Mouse (Mus musculus) bone marrow, adult 2 months (tissue): ENCODE data around the gene Emcn. TPM values are rescaled to one million over a fixed set of nuclear protein-coding genes. Genes with fewer than 3 reads are reported as not detected.

Experiments
- H3K27ac ChIP-seq: fragments of 200-500 bp; 2 replicates; pipeline ENCODE4 v1.5.1; 2012; ENCODE audit warnings: low read depth, mild to moderate bottlenecking, control low read depth, inconsistent platforms, low read length; ENCODE audit not compliant: control insufficient read depth, poor library complexity, insufficient read depth
- H3K4me1 ChIP-seq: fragments of 200-500 bp; 2 replicates; pipeline ENCODE4 v1.6.1; 2011; ENCODE audit warnings: low read length; ENCODE audit not compliant: control insufficient read depth, insufficient read depth
- H3K4me3 ChIP-seq: fragments of 200-500 bp; replicated peaks from 2 replicates; pipeline ENCODE3; 2011; ENCODE audit warnings: mild to moderate bottlenecking, low read depth, low read length, control low read depth; ENCODE audit not compliant: control insufficient read depth
- CTCF ChIP-seq: fragments of 200-500 bp; IDR thresholded peaks from 2 replicates; pipeline ENCODE4 v1.5.1; 2011; ENCODE audit warnings: low read length, control low read depth; ENCODE audit not compliant: control insufficient read depth, insufficient read depth
- POLR2A ChIP-seq: fragments of 200-500 bp; IDR thresholded peaks from 2 replicates; pipeline ENCODE4 v1.6.1; 2011; ENCODE audit warnings: low read depth, mild to moderate bottlenecking, control low read depth, low read length, borderline replicate concordance; ENCODE audit not compliant: control insufficient read depth
- WGBS: fragments of 180-500 bp; shearing (Covaris S2); methylation state at CpG from one replicate; pipeline ENCODE4 v1.1.7; 2018; 5-methylcytosine and 5-hydroxymethylcytosine counted together
- polyA plus RNA-seq: library from polyadenylated mRNA; stranded (reverse); fragments of >200 nt; gene quantifications from 2 replicates; pipeline ENCODE4 v1.2.4, GENCODE M21; 2011; ENCODE audit warnings: low replicate concordance; ENCODE audit not compliant: missing spikeins, insufficient read depth, insufficient read length

Emcn gene
- polyA plus RNA-seq: 1.5 and 4.3 TPM in 2 replicates

- TF ChIP-seq CTCF: no peak
- no peak for TF ChIP-seq POLR2A
- 4% methylated on average over 8 of the region's 8 CpGs for WGBS
- Histone ChIP-seq H3K4me1 (no peaks in the 10 kb centered on the region), H3K27ac (no peak within 1 kb of the TSS), H3K4me3 (no peak within 1 kb of the TSS)
Observed at GRCm38 (mm10) chr3:137340938-137341337, at the start of gene Emcn. Gene Emcn, plus strand, starts transcription at chr3:137341067.

GRCm38 (mm10) chr3:137293174-137293591 lies 47.7 kb upstream of the Emcn start:
- under 1% methylated on average over 6 of the region's 6 CpGs for WGBS
- H3K4me3 ChIP-seq: no peak overlapping the region

DNA sequence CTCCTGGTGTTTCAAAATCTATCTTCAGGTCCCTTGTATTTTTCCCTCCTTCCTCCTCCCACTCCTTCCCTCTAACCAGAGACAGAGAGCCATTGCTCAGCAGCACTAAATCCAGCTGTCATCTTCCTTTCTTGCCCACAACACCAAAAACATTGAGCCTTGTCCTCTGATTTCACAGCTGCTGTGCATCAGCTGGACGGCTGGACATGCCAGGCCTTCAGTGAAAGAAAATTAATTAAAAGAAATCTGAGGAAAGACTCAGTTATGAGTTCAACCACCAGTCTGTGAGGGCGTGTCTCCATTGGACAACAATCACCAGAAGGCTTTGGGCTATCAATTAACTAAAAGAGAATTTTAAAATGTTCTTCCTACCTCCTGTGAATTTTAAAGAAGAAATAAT lies 42.6 kb upstream of the Emcn start:
- TF ChIP-seq CTCF (no peak), POLR2A (no peak)
- Histone ChIP-seq H3K4me1 (no peaks in the 10 kb centered on the region; the same call in 1 of the 2 replicates), H3K4me3 (no peak overlapping the region), H3K27ac (no peak overlapping the region)
- WGBS: 66% methylated on average over 2 of the region's 2 CpGs

More at GRCm38 (mm10) chr3:137293174-137293591, 47.7 kb upstream of the Emcn start:
- TF ChIP-seq CTCF (no peak), POLR2A (no peak)
- Histone ChIP-seq H3K27ac (no peak overlapping the region), H3K4me1 (peaks cover under 1% of the 10 kb centered on the region; the same call in 1 of the 2 replicates)

DNA sequence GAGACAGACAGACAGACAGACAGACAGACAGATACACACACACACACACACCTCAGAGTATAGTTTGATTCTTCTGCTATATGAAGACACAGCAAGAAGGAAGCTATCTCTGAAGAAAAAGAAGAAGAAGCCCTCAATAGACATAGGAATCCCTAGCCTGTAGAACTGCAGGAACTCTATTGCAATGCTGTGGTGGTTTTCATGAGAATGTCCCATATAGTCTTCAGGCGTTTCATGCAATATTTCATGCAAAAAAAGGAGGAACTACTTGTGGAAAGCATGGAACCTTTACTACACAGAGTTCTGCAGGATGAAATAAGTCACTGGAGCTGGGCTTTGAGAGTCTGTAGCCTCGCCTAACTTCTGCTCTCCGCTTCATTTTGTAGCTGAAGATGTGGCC lies 40.7 kb upstream of the Emcn start:
- TF ChIP-seq POLR2A (no peak), CTCF (no peak)
- Histone ChIP-seq H3K4me3 (no peak overlapping the region), H3K4me1 (no peaks in the 10 kb centered on the region), H3K27ac (no peak overlapping the region)
- WGBS: 37% methylated on average over 3 of the region's 3 CpGs

- H3K4me3 ChIP-seq: no peak overlapping the region
- H3K4me1 ChIP-seq: no peaks in the 10 kb centered on the region
- H3K27ac ChIP-seq: no peak overlapping the region
- TF ChIP-seq POLR2A (no peak), CTCF (no peak)
Observed at GRCm38 (mm10) chr3:137301195-137301594, 39.7 kb upstream of the Emcn start.

GRCm38 (mm10) chr3:137302804-137303203 lies 38.1 kb upstream of the Emcn start:
- TF ChIP-seq POLR2A: no peak
- TF ChIP-seq CTCF: no peak
- H3K4me1 ChIP-seq: no peaks in the 10 kb centered on the region
- no peak overlapping the region for H3K4me3 ChIP-seq
- H3K27ac ChIP-seq: no peak overlapping the region
- 83% methylated on average over 4 of the region's 4 CpGs for WGBS

- Histone ChIP-seq H3K27ac (no peak overlapping the region), H3K4me3 (no peak overlapping the region), H3K4me1 (no peaks in the 10 kb centered on the region)
- TF ChIP-seq POLR2A (no peak), CTCF (no peak)
Observed at GRCm38 (mm10) chr3:137309959-137310358, 30.9 kb upstream of the Emcn start.

- H3K27ac ChIP-seq: no peak overlapping the region
- H3K4me1 ChIP-seq: no peaks in the 10 kb centered on the region
- no peak overlapping the region for H3K4me3 ChIP-seq
- no peak for TF ChIP-seq CTCF
- no peak for TF ChIP-seq POLR2A
- 77% methylated on average over 3 of the region's 3 CpGs for WGBS
Observed at GRCm38 (mm10) chr3:137312540-137312939, 28.3 kb upstream of the Emcn start.

DNA sequence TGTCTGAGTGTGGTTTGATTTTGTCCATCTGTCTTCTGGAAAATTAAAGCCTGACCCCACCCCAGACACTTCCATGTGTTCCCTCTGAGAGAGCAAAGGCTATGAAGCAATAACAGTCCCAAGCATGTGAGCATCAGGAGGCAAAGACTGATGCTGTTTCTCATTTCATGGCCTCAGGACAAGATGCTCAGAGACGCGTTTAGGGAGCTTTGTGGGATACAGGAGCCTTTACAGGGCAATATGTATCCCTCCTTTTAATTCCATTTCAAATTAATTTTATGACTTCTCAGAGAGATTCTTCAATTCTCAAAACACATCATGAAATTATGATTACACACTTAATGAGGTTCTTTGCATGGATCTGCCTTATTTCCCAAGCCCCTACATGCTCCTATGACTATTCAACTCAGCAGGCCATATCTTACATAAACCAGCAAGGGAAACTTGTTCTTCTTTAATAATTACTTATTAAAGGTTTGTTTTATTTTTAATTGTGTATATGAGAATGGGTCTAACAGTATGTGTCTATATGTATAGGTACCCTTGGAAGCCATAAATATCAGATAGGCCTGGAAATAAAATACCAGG lies 27.0 kb upstream of the Emcn start:
- Histone ChIP-seq H3K4me1 (no peaks in the 10 kb centered on the region), H3K27ac (no peak overlapping the region), H3K4me3 (no peak overlapping the region)
- TF ChIP-seq POLR2A (no peak), CTCF (no peak)
- 90% methylated on average over 2 of the region's 2 CpGs for WGBS
